Mouse (Mus musculus): ENCODE measurements around the gene Cltb.

DNA sequence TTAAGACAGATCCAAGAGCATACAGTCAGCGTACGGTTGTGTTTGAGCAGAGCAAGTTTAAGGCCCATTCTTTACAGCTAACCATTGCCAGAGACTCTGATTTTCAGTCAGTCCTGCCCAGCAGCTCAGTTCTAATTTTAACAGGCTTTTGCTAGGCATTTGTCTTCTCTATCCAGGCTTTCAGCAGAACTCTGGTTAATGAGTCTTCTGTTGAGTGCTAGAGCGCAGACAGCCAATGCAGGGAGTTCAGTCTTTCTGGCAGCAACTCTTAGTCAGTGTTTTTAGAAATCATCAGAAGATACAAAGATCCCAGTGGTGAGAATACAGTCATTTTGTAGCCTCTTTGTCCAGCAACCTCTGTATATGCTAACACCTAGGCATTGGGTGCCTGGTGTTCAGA lies 39.3 kb upstream of the Cltb start:
- no peak for TF ChIP-seq CTCF (conservative IDR thresholded peaks at IDR 0.05; ENCODE audit: low read length)
- TF ChIP-seq POU5F1 (IDR thresholded peaks at IDR 0.05; ENCODE audit: borderline replicate concordance, low read length), result no peak

All from E14TG2a.4 (cell line).